Mouse (Mus musculus) adrenal gland (tissue): ENCODE results near the gene Tmem121b.

Experiments used
- intact Hi-C: fragments of 180-260 bp; cut with DNase I; formaldehyde crosslinking; loops from one replicate; pipeline ENCODE4 v1.15.1; 2025
- long read RNA-seq, 2 experiments: library from polyadenylated mRNA; unstranded; transcript quantifications; one replicate each; pipeline ENCODE4 v2.0.0; 2020; ENCODE audit warnings: borderline replicate concordance in 1 of 2; ENCODE audit not compliant: insufficient replicate concordance in 1 of 2

Gene Tmem121b
- long read RNA-seq, experiment 1, result 0 reads
- long read RNA-seq, experiment 2, result 0 reads

GRCm38 (mm10) chr6:120493374-120494181 lies at the start of gene Tmem121b:
Gene Tmem121b (minus strand): TSS chr6:120493807.
- intact Hi-C loops, result no loop called here

- intact Hi-C loops, result loop anchor here (5.0 kb wide), 1 partner anchor 40 kb away; no protein-coding TSS in a partner anchor
Measured at GRCm38 (mm10) chr6:120542061-120542460, 48.5 kb upstream of the Tmem121b start.

- intact Hi-C loops, result loop anchor here (5.0 kb wide), 1 partner anchor 41 kb away; no protein-coding TSS in a partner anchor
Measured at GRCm38 (mm10) chr6:120541386-120541785, 47.8 kb upstream of the Tmem121b start.

- intact Hi-C loops, result loop anchor here (2.0 to 10.0 kb wide), 4 partner anchors 42 to 295 kb away; partner anchors contain the start of genes Bcl2l13 and Cecr2
Measured at GRCm38 (mm10) chr6:120539781-120540231, 46.2 kb upstream of the Tmem121b start.

- intact Hi-C loops, result loop anchor here (2.0 to 10.0 kb wide), 3 partner anchors 128 to 296 kb away; partner anchors contain the start of genes Bcl2l13 and Cecr2
Measured at GRCm38 (mm10) chr6:120539132-120539759, 45.6 kb upstream of the Tmem121b start.

GRCm38 (mm10) chr6:120536337-120536736 lies 42.7 kb upstream of the Tmem121b start:
- intact Hi-C loops, result loop anchor here (5.0 to 10.0 kb wide), 2 partner anchors 131 to 298 kb away; partner anchors contain the start of genes Bcl2l13 and Cecr2

GRCm38 (mm10) chr6:120532594-120532993 lies 39.0 kb upstream of the Tmem121b start:
- intact Hi-C loops, result loop anchor here (10.0 kb wide), 1 partner anchor 302 kb away; the partner anchor contains the start of gene Bcl2l13

GRCm38 (mm10) chr6:120531020-120531965 lies 37.7 kb upstream of the Tmem121b start, which contains the start of gene Hdhd5:
Gene Hdhd5 (minus strand): TSS chr6:120531319.
- intact Hi-C loops, result loop anchor here (10.0 kb wide), 1 partner anchor 304 kb away; the partner anchor contains the start of gene Bcl2l13

- intact Hi-C loops, result no loop called here
Measured at GRCm38 (mm10) chr6:120529123-120529522, 35.5 kb upstream of the Tmem121b start.

- intact Hi-C loops, result no loop called here
Measured at GRCm38 (mm10) chr6:120524796-120525195, 31.2 kb upstream of the Tmem121b start.

- intact Hi-C loops, result no loop called here
Measured at GRCm38 (mm10) chr6:120519647-120520046, 26.0 kb upstream of the Tmem121b start.

- intact Hi-C loops, result no loop called here
Measured at GRCm38 (mm10) chr6:120517311-120517710, 23.7 kb upstream of the Tmem121b start.

GRCm38 (mm10) chr6:120516879-120517278 lies 23.3 kb upstream of the Tmem121b start:
- intact Hi-C loops, result no loop called here

- intact Hi-C loops, result no loop called here
Measured at GRCm38 (mm10) chr6:120516422-120516821, 22.8 kb upstream of the Tmem121b start.

- intact Hi-C loops, result no loop called here
Measured at GRCm38 (mm10) chr6:120511212-120511611, 17.6 kb upstream of the Tmem121b start.

GRCm38 (mm10) chr6:120510425-120510824 lies 16.8 kb upstream of the Tmem121b start:
- intact Hi-C loops, result no loop called here

GRCm38 (mm10) chr6:120509975-120510374 lies 16.4 kb upstream of the Tmem121b start:
- intact Hi-C loops, result no loop called here

- intact Hi-C loops, result no loop called here
Measured at GRCm38 (mm10) chr6:120508645-120509044, 15.0 kb upstream of the Tmem121b start.

- intact Hi-C loops, result no loop called here
Measured at GRCm38 (mm10) chr6:120505531-120505930, 11.9 kb upstream of the Tmem121b start.

GRCm38 (mm10) chr6:120504051-120504450 lies 10.4 kb upstream of the Tmem121b start:
- intact Hi-C loops, result no loop called here

- intact Hi-C loops, result no loop called here
Measured at GRCm38 (mm10) chr6:120496544-120496943, 2.9 kb upstream of the Tmem121b start.
